Mouse (Mus musculus) effector memory CD4-positive, alpha-beta T cell, adult 7 months (primary cell): ENCODE measurements around the gene Stim2. TPM values are rescaled to one million over a fixed set of nuclear protein-coding genes. Genes with fewer than 3 reads are reported as not detected.

Experiments used
- polyA plus RNA-seq: library from polyadenylated mRNA; unstranded; fragments of 100-300 nt; shearing (Covaris generic); gene quantifications from one replicate; pipeline ENCODE4 v1.2.1, GENCODE M21; 2017

The Stim2 gene
- polyA plus RNA-seq = 49.1 TPM

GRCm38 (mm10) chr5:53998146-53998742 is at the start of gene Stim2:
Gene Stim2 (plus strand): TSS chr5:53998499.

Other genes with a start within 250 kb of the Stim2 start
- gene Tbc1d19, start 188.9 kb upstream of the Stim2 start, polyA plus RNA-seq = 7.9 TPM